Mouse (Mus musculus) mature B cell (primary cell): ENCODE results near the gene Pitpnm2.

Experiments
- in situ Hi-C: fragments of 300-500 bp; cut with MboI; formaldehyde crosslinking; loops from 2 replicates; pipeline ENCODE4 v1.14.3; 2019

The Pitpnm2 gene

GRCm38 (mm10) chr5:124247986-124248626 is 1.5 kb downstream of the Pitpnm2 start:
- in situ Hi-C loops, result no loop called here

- in situ Hi-C loops, result no loop called here
Observed at GRCm38 (mm10) chr5:124247296-124247695, 2.3 kb downstream of the Pitpnm2 start.

GRCm38 (mm10) chr5:124244885-124245284 is 4.7 kb downstream of the Pitpnm2 start:
- in situ Hi-C loops, result no loop called here

- in situ Hi-C loops, result no loop called here
Observed at GRCm38 (mm10) chr5:124244449-124244848, 5.1 kb downstream of the Pitpnm2 start.

GRCm38 (mm10) chr5:124243236-124243901 is 6.2 kb downstream of the Pitpnm2 start:
- in situ Hi-C loops, result no loop called here

- in situ Hi-C loops, result no loop called here
Observed at GRCm38 (mm10) chr5:124241686-124242444, 7.7 kb downstream of the Pitpnm2 start.

DNA sequence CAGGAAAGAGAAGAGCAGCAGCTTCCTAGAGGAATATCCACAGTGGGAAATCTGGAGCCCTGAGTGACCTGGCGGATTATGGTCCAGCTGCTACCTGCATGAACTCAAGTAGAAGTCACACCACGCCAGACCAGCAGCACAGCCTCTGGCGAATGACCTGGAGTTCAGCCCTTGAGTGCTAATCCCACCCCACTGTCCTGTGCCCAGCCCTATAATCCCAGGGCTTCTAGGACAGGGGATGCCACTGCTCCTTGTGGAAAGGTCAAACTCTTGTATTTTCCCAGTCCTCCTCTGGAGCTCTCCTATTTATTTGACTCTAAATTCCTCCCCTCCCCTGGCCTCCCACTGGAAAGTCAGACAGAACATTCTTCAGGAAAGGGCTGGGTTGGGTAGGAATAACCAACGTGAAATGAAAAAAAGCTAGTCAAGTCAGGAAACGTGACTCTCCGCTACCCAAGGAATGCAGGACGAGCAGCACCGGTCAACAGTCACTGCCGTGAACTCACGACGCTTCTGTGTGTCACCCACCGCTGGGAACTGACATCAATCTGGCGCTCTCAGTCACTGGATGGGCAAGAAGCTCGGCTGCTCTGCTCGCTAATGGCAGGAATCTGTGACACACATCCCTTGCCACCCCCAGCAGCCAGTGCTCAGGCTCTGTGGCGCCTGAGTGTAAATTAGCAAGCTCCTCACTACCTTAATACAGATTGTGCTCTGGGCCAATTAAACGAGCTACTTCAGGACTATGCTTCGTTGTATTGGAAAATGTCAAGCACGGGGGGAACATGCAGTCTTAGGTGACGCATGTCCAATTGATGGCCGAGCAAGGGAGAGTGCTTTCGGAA is 8.5 kb downstream of the Pitpnm2 start:
- in situ Hi-C loops, result no loop called here

GRCm38 (mm10) chr5:124236180-124236579 is 13.4 kb downstream of the Pitpnm2 start:
- in situ Hi-C loops, result no loop called here

DNA sequence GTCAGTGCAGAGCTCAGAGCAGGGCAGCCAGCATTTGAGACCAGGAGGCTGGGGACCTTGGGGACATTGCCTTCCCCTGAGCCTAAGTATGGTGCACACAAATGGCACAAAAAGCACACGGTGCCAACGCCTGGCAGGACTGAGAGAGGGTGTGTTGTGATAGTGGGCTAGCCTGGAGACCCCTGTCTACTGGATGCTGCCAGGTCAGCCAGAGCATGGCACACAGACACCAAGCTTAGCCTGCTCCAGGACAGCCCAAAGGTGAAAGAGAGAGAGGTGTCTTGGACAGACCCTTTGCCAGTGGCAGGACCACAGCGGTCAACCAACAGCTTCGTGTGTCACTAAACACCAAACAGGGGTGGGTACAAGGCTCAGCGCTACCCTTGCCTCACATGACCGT is 14.8 kb downstream of the Pitpnm2 start:
- in situ Hi-C loops, result no loop called here

GRCm38 (mm10) chr5:124233874-124234661 is 15.5 kb downstream of the Pitpnm2 start:
- in situ Hi-C loops, result no loop called here

- in situ Hi-C loops, result no loop called here
Observed at GRCm38 (mm10) chr5:124233144-124233465, 16.5 kb downstream of the Pitpnm2 start.

- in situ Hi-C loops, result no loop called here
Observed at GRCm38 (mm10) chr5:124232360-124233143, 17.0 kb downstream of the Pitpnm2 start.

- in situ Hi-C loops, result no loop called here
Observed at GRCm38 (mm10) chr5:124230461-124230860, 19.1 kb downstream of the Pitpnm2 start.

DNA sequence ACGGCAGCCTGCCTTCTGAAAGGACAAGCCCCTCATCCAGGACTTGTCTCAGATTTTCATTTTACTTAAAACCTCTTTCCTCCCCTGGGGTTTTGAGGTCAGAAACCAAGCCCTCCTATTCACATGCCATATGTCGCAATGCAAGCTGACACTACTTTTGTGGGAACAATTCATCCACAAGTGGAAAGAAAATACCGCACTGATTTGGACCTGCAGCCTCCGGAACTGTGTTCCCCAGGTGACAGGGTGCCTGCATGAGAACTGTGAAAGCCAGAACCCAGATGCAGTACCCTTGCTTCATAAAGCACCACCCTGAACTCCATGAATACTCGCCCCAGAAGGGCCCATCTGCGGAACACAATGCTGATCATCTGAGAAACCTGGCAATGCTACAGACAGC is 22.4 kb downstream of the Pitpnm2 start:
- in situ Hi-C loops, result no loop called here

DNA sequence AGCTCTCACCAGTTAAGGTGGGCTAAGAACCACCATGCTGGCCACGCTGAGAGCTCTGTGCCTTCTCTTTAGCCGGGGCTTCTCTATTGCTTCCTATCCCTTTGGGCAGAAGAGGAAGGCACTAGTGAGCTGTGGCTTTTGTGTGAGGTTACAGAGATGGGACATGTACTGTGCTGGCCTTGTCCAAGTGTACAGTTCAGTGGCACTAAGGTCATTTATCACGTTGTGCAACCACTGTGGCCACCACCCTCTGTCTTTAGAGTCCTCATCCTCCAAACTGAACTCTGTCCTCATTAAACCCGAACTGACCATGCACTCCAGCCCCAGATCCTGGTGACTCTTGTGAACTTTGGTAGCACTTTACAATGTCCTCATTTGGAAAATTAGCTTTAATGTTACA is 23.1 kb downstream of the Pitpnm2 start:
- in situ Hi-C loops, result no loop called here

GRCm38 (mm10) chr5:124225891-124226290 is 23.7 kb downstream of the Pitpnm2 start:
- in situ Hi-C loops, result no loop called here

GRCm38 (mm10) chr5:124224321-124225092 is 25.1 kb downstream of the Pitpnm2 start:
- in situ Hi-C loops, result no loop called here

GRCm38 (mm10) chr5:124223574-124223973 is 26.0 kb downstream of the Pitpnm2 start:
- in situ Hi-C loops, result no loop called here

- in situ Hi-C loops, result no loop called here
Observed at GRCm38 (mm10) chr5:124222696-124223095, 26.9 kb downstream of the Pitpnm2 start.

DNA sequence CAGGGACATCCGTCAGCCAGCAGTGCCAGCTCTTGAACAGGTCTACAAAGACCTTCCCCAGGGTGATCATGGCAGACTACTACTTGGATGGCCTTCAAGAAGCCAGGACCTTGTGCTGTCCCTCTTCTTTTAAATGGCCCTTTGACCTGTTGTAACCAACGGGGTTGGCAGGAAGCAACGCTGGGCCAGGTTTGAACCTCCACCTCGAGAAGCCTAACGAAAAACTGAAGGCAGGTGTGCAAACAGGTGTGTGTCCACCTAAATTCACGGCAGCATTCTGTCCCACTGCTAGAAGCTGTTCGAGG is 27.9 kb downstream of the Pitpnm2 start:
- in situ Hi-C loops, result no loop called here
